Mouse (Mus musculus): ENCODE data around the gene Aarsd1. TPM values are rescaled to one million over a fixed set of nuclear protein-coding genes. Genes with fewer than 3 reads are reported as not detected.

Gene Aarsd1
- polyA plus RNA-seq, 1 experiment from 2014 or later, result 92.0 TPM

DNA sequence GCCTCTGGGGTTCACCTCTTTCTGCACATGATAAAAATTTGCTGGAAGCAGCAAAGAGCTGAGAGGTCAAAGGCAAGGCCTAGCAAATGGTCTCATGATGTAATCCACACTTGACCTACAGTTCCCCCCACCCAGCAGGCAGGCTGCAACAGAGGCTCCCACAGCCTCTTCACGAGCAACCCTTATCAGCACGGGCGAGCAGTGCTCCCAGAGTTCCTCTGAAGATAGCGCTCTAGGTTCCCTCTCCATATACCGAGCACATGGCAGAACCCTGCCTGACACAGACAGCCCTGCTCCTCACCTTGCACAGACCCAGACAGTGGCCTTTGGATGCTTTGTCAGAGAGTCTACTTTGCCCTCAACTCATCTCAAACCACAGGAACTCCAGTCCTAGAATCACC is 52.9 kb downstream of the Aarsd1 start:
- no peak overlapping the region for H3K4me3 ChIP-seq

DNA sequence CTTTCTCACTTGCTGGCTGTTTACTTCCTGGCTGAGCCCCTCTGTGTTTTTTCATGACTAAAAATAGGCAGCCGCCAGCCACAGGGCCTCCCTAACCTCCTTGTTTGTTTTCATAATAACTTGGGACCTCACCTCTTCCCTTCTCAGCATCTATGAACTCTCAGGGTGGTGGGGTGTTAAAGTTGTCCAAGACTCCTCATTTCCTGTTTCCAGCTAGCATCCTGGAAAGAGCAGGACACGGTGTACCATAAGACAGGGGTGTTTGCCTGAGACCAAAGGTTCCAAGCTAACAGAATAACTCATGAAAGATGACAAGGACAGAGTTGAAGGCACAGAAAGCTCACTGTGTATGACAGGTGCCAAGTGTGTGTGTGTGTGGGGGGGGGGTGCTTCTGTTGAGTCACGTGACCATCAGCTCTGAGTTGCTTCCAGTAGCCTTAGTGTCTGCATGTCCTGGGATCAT is 56.7 kb downstream of the Aarsd1 start:
- H3K4me2 ChIP-seq, result no peak overlapping the region
- no peaks in the 10 kb centered on the region for H3K36me3 ChIP-seq
- no peaks in the 10 kb centered on the region for H3K9me3 ChIP-seq
- H3K4me1 ChIP-seq (replicated peaks), result no peaks in the 10 kb centered on the region
- WGBS, result 63% methylated on average over 3 of the region's 3 CpGs
- H3K27ac ChIP-seq (replicated peaks), result no peak overlapping the region
- H3K4me3 ChIP-seq, result no peak overlapping the region
- ATAC-seq (ENCODE audit: low FRiP score, low read depth), result no peak
- H3K27me3 ChIP-seq, result no peaks in the 10 kb centered on the region
- H3K9ac ChIP-seq, result no peak overlapping the region

More for the DNA sequence above, 52.9 kb downstream of the Aarsd1 start:
- Histone ChIP-seq H3K27me3 (no peaks in the 10 kb centered on the region), H3K27ac (replicated peaks) (no peak overlapping the region), H3K4me1 (replicated peaks) (no peaks in the 10 kb centered on the region), H3K4me2 (no peak overlapping the region), H3K9ac (no peak overlapping the region), H3K36me3 (no peaks in the 10 kb centered on the region), H3K9me3 (no peaks in the 10 kb centered on the region)
- ATAC-seq (ENCODE audit: low FRiP score, low read depth), result no peak
- WGBS, result 78% methylated on average over 5 of the region's 5 CpGs

DNA sequence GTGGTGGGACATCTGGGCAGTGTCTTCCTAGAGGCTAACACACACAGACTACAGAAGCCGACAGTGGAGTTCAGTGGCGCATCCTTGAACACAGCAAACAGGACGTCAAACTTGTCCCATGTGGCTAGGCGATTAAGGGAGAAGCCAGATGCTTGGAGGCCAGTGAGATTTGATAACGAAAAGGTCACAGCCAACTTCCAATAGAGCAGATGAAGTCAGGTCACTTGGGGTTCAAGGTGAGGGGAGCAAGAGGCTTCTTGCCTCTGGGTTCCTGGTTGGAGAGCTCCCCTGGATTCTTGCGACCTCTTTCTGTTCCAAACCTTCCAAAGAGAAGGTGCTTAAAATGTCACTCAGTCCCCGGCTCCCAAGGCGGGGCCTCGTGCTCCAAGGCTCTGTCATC is 57.6 kb downstream of the Aarsd1 start:
- Histone ChIP-seq H3K9me3 (no peaks in the 10 kb centered on the region), H3K9ac (no peak overlapping the region), H3K4me2 (no peak overlapping the region), H3K27me3 (no peaks in the 10 kb centered on the region), H3K4me1 (replicated peaks) (no peaks in the 10 kb centered on the region), H3K4me3 (no peak overlapping the region), H3K36me3 (no peaks in the 10 kb centered on the region), H3K27ac (replicated peaks) (no peak overlapping the region)
- ATAC-seq (ENCODE audit: low FRiP score, low read depth), result no peak
- WGBS, result 82% methylated on average over 9 of the region's 9 CpGs

GRCm38 (mm10) chr11:101357505-101358182 is 59.8 kb downstream of the Aarsd1 start:
- H3K9ac ChIP-seq, result no peak overlapping the region

More at GRCm38 (mm10) chr11:101357505-101358182, 59.8 kb downstream of the Aarsd1 start:
- H3K4me2 ChIP-seq, result no peak overlapping the region
- no peaks in the 10 kb centered on the region for H3K9me3 ChIP-seq
- H3K27me3 ChIP-seq, result no peaks in the 10 kb centered on the region
- H3K36me3 ChIP-seq, result no peaks in the 10 kb centered on the region
- no peaks in the 10 kb centered on the region for H3K4me1 ChIP-seq (replicated peaks)
- ATAC-seq (ENCODE audit: low FRiP score, low read depth), result no peak
- no peak overlapping the region for H3K4me3 ChIP-seq
- H3K27ac ChIP-seq (replicated peaks), result no peak overlapping the region
- 85% methylated on average over 3 of the region's 3 CpGs for WGBS

Small RNA genes within 50 kb of the gene (microRNA-seq; reads per million reads assigned to microRNA genes)
- gene Mir6929, result not detected

Other genes with a start within 250 kb of the Aarsd1 start
- 7.5 and 8.0 TPM in 2 replicates for gene Cntnap1, start 247.1 kb downstream of the Aarsd1 start, polyA plus RNA-seq (2015; fragmentation: Nextera tagmentation; extraction: Ambion mirVana)
- 9.5 and 11.8 TPM in 2 replicates for gene Plekhh3, start 246.3 kb downstream of the Aarsd1 start, polyA plus RNA-seq (2015; fragmentation: Nextera tagmentation; extraction: Ambion mirVana)
- gene Ccr10, start 242.2 kb downstream of the Aarsd1 start, polyA plus RNA-seq (2015; fragmentation: Nextera tagmentation; extraction: Ambion mirVana), result 0.63 and 0.70 TPM in 2 replicates
- gene Ezh1, start 191.2 kb downstream of the Aarsd1 start, polyA plus RNA-seq (2015; fragmentation: Nextera tagmentation; extraction: Ambion mirVana), result 26.5 and 27.4 TPM in 2 replicates
- gene Ramp2, start 171.6 kb downstream of the Aarsd1 start, polyA plus RNA-seq (2015; fragmentation: Nextera tagmentation; extraction: Ambion mirVana), result 96.5 and 98.8 TPM in 2 replicates
- 118 and 124 TPM in 2 replicates for gene Vps25, start 163.9 kb downstream of the Aarsd1 start, polyA plus RNA-seq (2015; fragmentation: Nextera tagmentation; extraction: Ambion mirVana)
- gene Wnk4, start 157.0 kb downstream of the Aarsd1 start, polyA plus RNA-seq (2015; fragmentation: Nextera tagmentation; extraction: Ambion mirVana), result 8.5 and 9.5 TPM in 2 replicates
- 1.0 and 1.2 TPM in 2 replicates for gene Cntd1, start 138.6 kb downstream of the Aarsd1 start, polyA plus RNA-seq (2015; fragmentation: Nextera tagmentation; extraction: Ambion mirVana)
- 223 and 225 TPM in 2 replicates for gene Coa3, start 138.5 kb downstream of the Aarsd1 start, polyA plus RNA-seq (2015; fragmentation: Nextera tagmentation; extraction: Ambion mirVana)
- 173 and 175 TPM in 2 replicates for gene Becn1, start 115.3 kb downstream of the Aarsd1 start, polyA plus RNA-seq (2015; fragmentation: Nextera tagmentation; extraction: Ambion mirVana)
- 115 and 116 TPM in 2 replicates for gene Psme3, start 101.4 kb downstream of the Aarsd1 start, polyA plus RNA-seq (2015; fragmentation: Nextera tagmentation; extraction: Ambion mirVana)
- gene Aoc2, start 92.6 kb downstream of the Aarsd1 start, polyA plus RNA-seq (2015; fragmentation: Nextera tagmentation; extraction: Ambion mirVana), result 1.5 and 2.1 TPM in 2 replicates
- gene Aoc3, start 87.0 kb downstream of the Aarsd1 start, polyA plus RNA-seq (2015; fragmentation: Nextera tagmentation; extraction: Ambion mirVana), result 0.13 and 0.14 TPM in 2 replicates
- not detected in 2 replicates for gene G6pc, start 50.1 kb downstream of the Aarsd1 start, polyA plus RNA-seq (2015; fragmentation: Nextera tagmentation; extraction: Ambion mirVana)
- 7.2 and 7.9 TPM in 2 replicates for gene Gm27029, start 7.2 kb upstream of the Aarsd1 start, polyA plus RNA-seq (2015; fragmentation: Nextera tagmentation; extraction: Ambion mirVana)
- 32.0 and 33.2 TPM in 2 replicates for gene Rundc1, start 7.5 kb upstream of the Aarsd1 start, polyA plus RNA-seq (2015; fragmentation: Nextera tagmentation; extraction: Ambion mirVana)
- 3.0 and 4.0 TPM in 2 replicates for gene Ptges3l, start 7.7 kb upstream of the Aarsd1 start, polyA plus RNA-seq (2015; fragmentation: Nextera tagmentation; extraction: Ambion mirVana)
- gene Rpl27, start 24.7 kb upstream of the Aarsd1 start, polyA plus RNA-seq (2015; fragmentation: Nextera tagmentation; extraction: Ambion mirVana), result 228 and 230 TPM in 2 replicates
- 4.3 and 5.2 TPM in 2 replicates for gene Ifi35, start 30.8 kb upstream of the Aarsd1 start, polyA plus RNA-seq (2015; fragmentation: Nextera tagmentation; extraction: Ambion mirVana)
- 85.3 and 86.0 TPM in 2 replicates for gene Rnd2, start 47.4 kb upstream of the Aarsd1 start, polyA plus RNA-seq (2015; fragmentation: Nextera tagmentation; extraction: Ambion mirVana)
- gene Vat1, start 48.6 kb upstream of the Aarsd1 start, polyA plus RNA-seq (2015; fragmentation: Nextera tagmentation; extraction: Ambion mirVana), result 123 and 135 TPM in 2 replicates
- 2.8 and 3.0 TPM in 2 replicates for gene Brca1, start 134.3 kb upstream of the Aarsd1 start, polyA plus RNA-seq (2015; fragmentation: Nextera tagmentation; extraction: Ambion mirVana)
- 87.6 and 92.4 TPM in 2 replicates for gene Nbr1, start 134.5 kb upstream of the Aarsd1 start, polyA plus RNA-seq (2015; fragmentation: Nextera tagmentation; extraction: Ambion mirVana)
- gene Tmem106a, start 164.6 kb upstream of the Aarsd1 start, polyA plus RNA-seq (2015; fragmentation: Nextera tagmentation; extraction: Ambion mirVana), result 5.0 and 5.3 TPM in 2 replicates
- gene Gm11634, start 181.6 kb upstream of the Aarsd1 start, polyA plus RNA-seq (2015; fragmentation: Nextera tagmentation; extraction: Ambion mirVana), result not detected in 2 replicates
- gene Rdm1, start 209.6 kb upstream of the Aarsd1 start, polyA plus RNA-seq (2015; fragmentation: Nextera tagmentation; extraction: Ambion mirVana), result 17.9 and 19.8 TPM in 2 replicates
- gene Arl4d, start 247.9 kb upstream of the Aarsd1 start, polyA plus RNA-seq (2015; fragmentation: Nextera tagmentation; extraction: Ambion mirVana), result 5.6 and 7.6 TPM in 2 replicates

All from hindbrain, embryonic 15.5 days (tissue).